Mouse (Mus musculus) gastrocnemius, adult 8-10 months (tissue): ENCODE measurements around the gene Zfp827. TPM values are rescaled to one million over a fixed set of nuclear protein-coding genes. Genes with fewer than 3 reads are reported as not detected.

ENCODE experiments used
- DNase-seq, 2 experiments: peaks; one replicate each; pipeline ENCODE4 v3.0.0; 2022; ENCODE audit warnings: low spot score in 2 of 2
- total RNA-seq, 4 experiments: library from RNA; stranded (reverse); gene quantifications; 2 replicates each; pipeline ENCODE4 v1.2.4; 2022

Zfp827 gene
- total RNA-seq, 4 experiments from 2014 or later, result 2.8 to 4.0 (median 3.4) TPM

- no peak for DNase-seq
These were observed 31.9 kb downstream of the Zfp827 start for GRCm38 (mm10) chr8:79060013-79060609.

- no peak for DNase-seq
These were observed 37.7 kb downstream of the Zfp827 start for GRCm38 (mm10) chr8:79065924-79066323.

- no peak for DNase-seq
These were observed 39.8 kb downstream of the Zfp827 start for GRCm38 (mm10) chr8:79067812-79068630.

- DNase-seq, result no peak
These were observed 45.1 kb downstream of the Zfp827 start for GRCm38 (mm10) chr8:79073311-79073710.

GRCm38 (mm10) chr8:79074986-79075385 is 46.7 kb downstream of the Zfp827 start:
- DNase-seq, result no peak

- DNase-seq, result no peak
These were observed 49.0 kb downstream of the Zfp827 start for GRCm38 (mm10) chr8:79077256-79077655.

- no peak for DNase-seq
These were observed 50.4 kb downstream of the Zfp827 start for GRCm38 (mm10) chr8:79078556-79079195.

- DNase-seq, result no peak
These were observed 50.9 kb downstream of the Zfp827 start for GRCm38 (mm10) chr8:79079196-79079561.

- no peak for DNase-seq
These were observed 52.0 kb downstream of the Zfp827 start for GRCm38 (mm10) chr8:79080096-79080739.

- DNase-seq, result no peak
These were observed 53.1 kb downstream of the Zfp827 start for GRCm38 (mm10) chr8:79081333-79081732.

GRCm38 (mm10) chr8:79081955-79082354 is 53.7 kb downstream of the Zfp827 start:
- no peak for DNase-seq

GRCm38 (mm10) chr8:79083461-79084358 is 55.5 kb downstream of the Zfp827 start:
- no peak for DNase-seq

GRCm38 (mm10) chr8:79084359-79084820 is 56.2 kb downstream of the Zfp827 start:
- no peak for DNase-seq

- DNase-seq, result no peak
These were observed 66.2 kb downstream of the Zfp827 start for GRCm38 (mm10) chr8:79094422-79094821.

- no peak for DNase-seq
These were observed 66.9 kb downstream of the Zfp827 start for GRCm38 (mm10) chr8:79095162-79095561.

- no peak for DNase-seq
These were observed 68.7 kb downstream of the Zfp827 start for GRCm38 (mm10) chr8:79096970-79097369.

- DNase-seq, result no peak
These were observed 74.5 kb downstream of the Zfp827 start for GRCm38 (mm10) chr8:79102707-79103106.

GRCm38 (mm10) chr8:79103185-79103878 is 75.1 kb downstream of the Zfp827 start:
- no peak for DNase-seq

GRCm38 (mm10) chr8:79103923-79104580 is 75.8 kb downstream of the Zfp827 start:
- no peak for DNase-seq

GRCm38 (mm10) chr8:79104634-79105033 is 76.4 kb downstream of the Zfp827 start:
- DNase-seq, result no peak
